Mouse (Mus musculus) lung, postnatal 0 days (tissue): Measurements from ENCODE around the gene Keg1.

Experiments
- CTCF ChIP-seq: IDR thresholded peaks from 2 replicates; pipeline ENCODE4 v1.5.1; 2016; ENCODE audit warnings: antibody characterized with exemption, mild to moderate bottlenecking
- EP300 ChIP-seq: IDR thresholded peaks from 2 replicates; pipeline ENCODE4 v1.6.1; 2016; ENCODE audit warnings: antibody characterized with exemption, mild to moderate bottlenecking, control low read depth

GRCm38 (mm10) chr19:12720463-12720862, 24.9 kb downstream of the Keg1 start:
- TF ChIP-seq CTCF (no peak), EP300 (no peak)
